Comparison of ENCODE assay signal across 11 mouse cellular contexts in genomic region chr13:100843944-100844343, GRCm38 (mm10). TPM values are rescaled to one million over a fixed set of nuclear protein-coding genes. Genes with fewer than 3 reads are reported as not detected.
DNase-seq lines count a peak whose midpoint lies in the region; ATAC-seq and TF ChIP-seq lines count a peak whose summit lies in the region.
"Had no signal": no experiment of that assay in that cellular context is flagged by ENCODE, and none has a peak within 500 bp of the region (broad histone marks: within the 10 kb centered on the region; RNA-seq: fewer than 3 reads in every experiment).

No protein-coding gene starts in this region.

- H3K9me3 ChIP-seq in midbrain, embryonic 11.5 days (ENCODE audit: control insufficient read depth, low read length): no peaks in the 10 kb centered on the region
- H3K9me3 ChIP-seq: forebrain, embryonic 13.5 days; limb, embryonic 15.5 days had no signal

- H3K36me3 ChIP-seq in midbrain, embryonic 11.5 days (ENCODE audit: control insufficient read depth, insufficient read depth, low read length): no peaks in the 10 kb centered on the region
- H3K36me3 ChIP-seq: limb, embryonic 15.5 days had no signal

- H3K27ac ChIP-seq in layer of hippocampus, adult 2 months: no peak overlapping the region
- no peak overlapping the region for H3K27ac ChIP-seq in midbrain, embryonic 11.5 days (ENCODE audit: low read depth, low read length)
- H3K27ac ChIP-seq: forebrain, embryonic 13.5 days; hindbrain, embryonic 14.5 days; limb, embryonic 15.5 days had no signal

- TF ChIP-seq CTCF in layer of hippocampus, adult 2 months (conservative IDR thresholded peaks at IDR 0.05): peak; percentile 57

- no peak overlapping the region for H3K4me3 ChIP-seq in layer of hippocampus, adult 2 months
- no peak overlapping the region for H3K4me3 ChIP-seq in midbrain, embryonic 11.5 days (ENCODE audit: low read depth, low read length)
- H3K4me3 ChIP-seq: forebrain, embryonic 13.5 days; limb, embryonic 15.5 days had no signal

- no peaks in the 10 kb centered on the region for H3K27me3 ChIP-seq in midbrain, embryonic 11.5 days (ENCODE audit: control insufficient read depth, insufficient read depth, low read length)
- H3K27me3 ChIP-seq: forebrain, embryonic 13.5 days; limb, embryonic 15.5 days had no signal

- no peak overlapping the region for H3K9ac ChIP-seq in midbrain, embryonic 11.5 days (ENCODE audit: low read length)
- H3K9ac ChIP-seq: forebrain, embryonic 13.5 days; hindbrain, embryonic 14.5 days; limb, embryonic 15.5 days had no signal

- no peak for ATAC-seq in CD4-positive, CD25-positive, alpha-beta regulatory T cell, adult 4 months
- peak; percentile 99 for ATAC-seq in megakaryocyte progenitor cell, adult 5-6 weeks (replicated peaks; ENCODE audit: poor library complexity)
- no peak for ATAC-seq in midbrain, embryonic 11.5 days (ENCODE audit: low FRiP score)
- ATAC-seq: forebrain, embryonic 13.5 days had no signal

- DNase-seq in CD4-positive, CD25-positive, alpha-beta regulatory T cell, adult 2 months (ENCODE audit: low read depth, low spot score): peak; percentile 38
- no peak for DNase-seq in layer of hippocampus, adult 2 months (ENCODE audit: low spot score in 2 of 2)
- no peak for DNase-seq in layer of hippocampus, postnatal 10 days (ENCODE audit: low spot score in 2 of 2)
- DNase-seq in brain, adult 2 months (ENCODE audit: low read depth, low spot score): peak; percentile 37
- no peak for DNase-seq in right cerebral cortex, adult 2 months (ENCODE audit: low spot score in 2 of 2)
- no peak for DNase-seq in midbrain, embryonic 11.5 days (ENCODE audit: low spot score, missing footprints)

- no peak overlapping the region for H3K4me2 ChIP-seq in midbrain, embryonic 11.5 days
- H3K4me2 ChIP-seq: forebrain, embryonic 13.5 days; hindbrain, embryonic 14.5 days; limb, embryonic 15.5 days had no signal

- 77% methylated on average over 2 of the region's 2 CpGs for WGBS in midbrain, embryonic 11.5 days

- 0 out of 2 replicates have a peak, but pooled peaks cover 3% of the 10 kb centered on the region for H3K4me1 ChIP-seq in midbrain, embryonic 11.5 days (ENCODE audit: control insufficient read depth, insufficient read depth, low read length)
- H3K4me1 ChIP-seq: forebrain, embryonic 13.5 days had no signal

RNA-seq across cellular contexts. Expression of gene Slc30a5, which starts 10.7 kb away (rescaled TPM):
- 10 to 100 TPM; 11.8 to 17.7 TPM for polyA plus RNA-seq in CD4-positive, CD25-positive, alpha-beta regulatory T cell, adult 4 months (2017; shearing (Covaris generic))
- 10 to 100 TPM; 34.8 to 37.4 TPM for total RNA-seq in layer of hippocampus, adult 2 months (2021)
- total RNA-seq in layer of hippocampus, postnatal 10 days (2021): 10 to 100 TPM; 32.7 to 38.1 TPM
- 127 and 130 TPM in 2 replicates for total RNA-seq in megakaryocyte progenitor cell, adult 5-6 weeks (2015)
- total RNA-seq in megakaryocyte progenitor cell, adult 5-6 weeks (2017): 99.7 and 101 TPM in 2 replicates
- polyA plus RNA-seq in midbrain, embryonic 11.5 days (2014; fragmentation: Nextera tagmentation; extraction: Ambion mirVana): 45.7 and 46.2 TPM in 2 replicates

RNA-seq across cellular contexts. Expression of gene Ccnb1, which starts 57.6 kb away (rescaled TPM):
- polyA plus RNA-seq in CD4-positive, CD25-positive, alpha-beta regulatory T cell, adult 4 months (2017; shearing (Covaris generic)): 10 to 100 TPM in 1 of 2 experiments, 1 to 10 TPM in 1; 9.1 to 22.6 TPM
- under 1 TPM; 0.29 to 0.90 TPM for total RNA-seq in layer of hippocampus, adult 2 months (2021)
- total RNA-seq in layer of hippocampus, postnatal 10 days (2021): 1 to 10 TPM; 5.2 to 7.0 TPM
- 152 and 153 TPM in 2 replicates for total RNA-seq in megakaryocyte progenitor cell, adult 5-6 weeks (2015)
- total RNA-seq in megakaryocyte progenitor cell, adult 5-6 weeks (2017): 181 and 194 TPM in 2 replicates
- polyA plus RNA-seq in midbrain, embryonic 11.5 days (2014; fragmentation: Nextera tagmentation; extraction: Ambion mirVana): 415 and 420 TPM in 2 replicates

Comparison
In these comparisons a context has a peak if more than half of its experiments do, and no peak if none do; other contexts are left out.
1. DNase-seq: peak in CD4-positive, CD25-positive, alpha-beta regulatory T cell, adult 2 months (single experiment) and brain, adult 2 months (single experiment); none in layer of hippocampus, adult 2 months (0 of 2), layer of hippocampus, postnatal 10 days (0 of 2), right cerebral cortex, adult 2 months (0 of 2) and midbrain, embryonic 11.5 days (single experiment).
2. RNA of gene Ccnb1, which starts 57.6 kb away (total RNA-seq): 152 to 194 TPM in megakaryocyte progenitor cell, adult 5-6 weeks; 5.2 to 7.0 TPM in layer of hippocampus, postnatal 10 days and 0.29 to 0.90 TPM in layer of hippocampus, adult 2 months; every median in the first group is over 10 times any median in the second.